Mouse (Mus musculus) liver, embryonic 14.5 days (tissue): Measurements from ENCODE around the gene Il17rc.

ENCODE experiments used
- CTCF ChIP-seq: IDR thresholded peaks from 2 replicates; pipeline ENCODE4 v1.5.1; 2016; ENCODE audit warnings: antibody characterized with exemption, low read depth, control low read depth
- EP300 ChIP-seq: IDR thresholded peaks from 2 replicates; pipeline ENCODE4 v1.6.1; 2016; ENCODE audit warnings: antibody characterized with exemption, low read depth

- TF ChIP-seq EP300 (no peak), CTCF (no peak)
These were observed 46.3 kb downstream of the Il17rc start for GRCm38 (mm10) chr6:113517434-113518080.
